Mouse (Mus musculus): ENCODE measurements around the gene Oog2.
"Not testable (repeated sequence)": the region's sequence is repeated elsewhere in the genome, so short reads cannot be mapped to it uniquely, and the experiment has no call there.

The Oog2 gene

GRCm38 (mm10) chr4:144190419-144190818 lies at the start of gene Oog2:
TSS of gene Oog2 (plus strand) at chr4:144190719.
- DNase-seq = no peak

- no peak for DNase-seq
These were observed 28.0 kb upstream of the Oog2 start, which contains the start of gene Oog3 for GRCm38 (mm10) chr4:144162563-144162962. TSS of gene Oog3 (minus strand) at chr4:144162663.

- DNase-seq = not testable (repeated sequence)
These were observed 22.7 kb downstream of the Oog2 start, which contains the start of gene C87977 for GRCm38 (mm10) chr4:144213218-144213617. TSS of gene C87977 (minus strand) at chr4:144213318.
